Mouse (Mus musculus) CD4-positive helper T cell, adult 2 months (primary cell): Measurements from ENCODE around the gene Immp1l.

Source experiments
- DNase-seq: peaks from one replicate; pipeline ENCODE4 v3.0.0-alpha.2; 2012; ENCODE audit warnings: low read depth, missing footprints, low spot score

Gene Immp1l

GRCm38 (mm10) chr2:105903896-105904756 is at the start of gene Immp1l, which contains the start of gene Elp4:
TSS of gene Immp1l (plus strand) at chr2:105904638.
TSS of gene Elp4 (minus strand) at chr2:105904564.
- peak; percentile 96 for DNase-seq

GRCm38 (mm10) chr2:105854740-105855139 is 49.7 kb upstream of the Immp1l start:
- DNase-seq: no peak

DNA sequence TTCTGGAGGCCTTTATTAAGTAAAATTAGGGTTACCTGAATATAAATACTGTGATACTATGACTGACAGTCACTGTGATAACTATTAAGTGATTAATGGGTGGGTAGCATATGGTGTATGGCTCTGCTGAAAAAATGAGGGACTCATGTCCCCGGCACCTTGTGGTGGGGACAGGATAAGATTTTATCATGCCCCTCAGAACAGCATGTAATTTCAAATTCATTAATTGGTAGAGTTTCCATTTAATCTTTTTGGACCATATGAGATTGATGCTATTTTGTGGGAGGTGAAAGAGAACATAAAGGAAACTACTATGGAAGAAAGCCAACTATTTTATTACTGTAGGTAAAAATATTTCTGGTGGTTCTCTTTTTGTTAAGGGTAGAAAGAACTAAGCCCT is 31.0 kb upstream of the Immp1l start:
- DNase-seq: no peak

DNA sequence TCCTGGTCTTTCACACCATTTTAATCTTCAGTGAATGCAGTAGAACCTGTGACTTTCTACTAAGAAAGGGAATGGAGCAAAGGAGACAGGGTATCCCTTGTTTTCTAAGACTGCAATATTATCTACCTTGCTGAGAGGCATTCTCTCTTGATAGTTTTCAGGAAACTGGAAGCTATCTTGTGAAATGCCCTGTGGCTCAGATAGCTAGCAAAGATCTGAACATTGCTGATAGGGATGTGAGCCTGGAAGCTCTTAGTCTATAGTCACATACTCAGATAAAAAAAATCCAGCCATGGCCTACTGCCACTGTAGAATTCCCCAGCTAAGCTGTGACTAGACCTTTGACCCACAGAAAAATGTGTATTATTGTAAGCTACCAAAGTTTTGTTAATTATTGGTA is 13.6 kb upstream of the Immp1l start:
- DNase-seq: no peak

- DNase-seq: no peak
Measured at GRCm38 (mm10) chr2:105904757-105905146, 314 bp downstream of the Immp1l start.

GRCm38 (mm10) chr2:105908351-105908750 is 3.9 kb downstream of the Immp1l start:
- DNase-seq: peak; percentile 50

GRCm38 (mm10) chr2:105910611-105911010 is 6.2 kb downstream of the Immp1l start:
- DNase-seq: no peak

DNA sequence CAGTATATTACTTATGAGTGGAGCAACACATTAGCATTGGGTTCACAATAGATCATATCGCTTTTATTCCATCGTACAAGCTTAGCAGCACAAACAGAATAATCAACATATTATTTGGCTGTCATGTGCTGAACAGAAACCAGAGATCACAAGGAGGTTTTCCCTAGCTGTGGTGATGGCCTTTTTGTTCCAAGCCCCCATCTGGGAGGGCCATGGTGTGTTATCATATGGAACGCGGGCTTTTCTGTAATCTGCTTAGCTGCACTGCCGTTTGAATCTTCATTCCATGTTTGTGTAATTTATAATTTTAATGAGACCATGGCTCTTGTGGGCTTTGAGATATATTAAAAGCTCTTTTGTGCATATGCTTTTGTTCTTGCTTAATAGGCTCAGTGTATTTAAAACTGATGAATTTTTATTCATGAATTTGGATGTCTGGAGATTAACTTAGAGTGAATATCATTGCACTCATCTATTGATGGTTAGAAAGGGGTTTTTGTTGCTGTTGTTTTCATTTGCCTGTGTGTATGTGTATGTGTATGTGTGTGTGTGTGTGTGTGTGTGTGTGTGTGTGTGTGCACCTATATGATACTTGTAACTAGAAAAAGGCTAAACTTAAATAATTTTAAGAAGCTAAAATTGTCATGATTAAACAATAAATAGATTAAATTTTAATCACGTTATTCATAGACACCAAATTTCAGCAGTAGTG is 9.4 kb downstream of the Immp1l start:
- no peak for DNase-seq

DNA sequence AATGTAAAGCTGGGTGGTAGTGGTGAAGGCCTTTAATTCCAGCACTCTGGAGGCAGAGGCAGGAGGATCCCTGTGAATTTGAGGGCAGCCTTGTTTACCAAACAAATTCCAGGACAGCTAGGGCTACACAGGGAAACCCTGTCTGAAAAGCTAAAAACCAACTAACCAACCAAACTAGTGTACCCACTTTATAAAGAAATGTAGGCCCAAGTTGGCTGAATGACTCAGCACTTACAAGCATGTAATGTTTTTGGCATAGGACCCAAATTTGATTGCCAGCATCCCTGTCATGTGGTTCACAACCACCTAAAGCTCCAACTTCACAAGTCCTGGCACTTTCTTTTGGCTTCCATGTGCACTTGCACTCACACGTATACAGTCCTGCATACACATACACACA is 12.2 kb downstream of the Immp1l start:
- DNase-seq: no peak

DNA sequence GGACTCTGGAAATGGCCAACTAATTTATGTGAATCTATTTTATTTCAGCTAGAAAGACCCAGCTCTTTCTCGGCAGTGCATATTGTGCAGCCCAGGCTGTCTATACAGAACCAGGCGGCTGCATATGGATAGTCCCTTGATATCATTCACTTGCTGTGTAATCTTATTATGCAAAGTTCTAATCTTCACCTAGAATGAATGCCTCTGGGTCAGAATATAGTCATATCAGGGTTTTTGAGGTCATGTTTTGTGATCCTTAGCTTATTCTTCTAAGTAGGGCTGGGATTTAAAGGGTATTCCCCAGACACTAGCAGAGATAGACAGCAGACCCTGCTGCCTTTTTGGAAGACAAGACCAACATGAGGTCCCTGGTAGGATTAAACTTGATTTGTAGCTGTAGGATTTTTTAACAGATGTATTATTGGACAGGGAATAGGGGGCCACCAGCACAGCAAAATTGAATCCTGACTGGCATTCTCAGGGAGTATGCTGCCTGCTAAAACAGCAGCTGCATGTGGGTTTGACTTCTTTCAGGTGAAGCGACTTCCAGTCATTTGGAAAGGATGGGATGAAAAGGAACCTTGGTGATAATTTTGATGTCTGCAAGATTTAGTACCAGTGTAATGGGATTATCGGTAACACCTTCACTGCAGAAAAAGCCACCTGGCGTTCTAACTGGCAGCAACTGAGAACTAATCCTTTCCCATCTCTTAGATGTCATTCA is 13.3 kb downstream of the Immp1l start:
- no peak for DNase-seq

- DNase-seq: no peak
Measured at GRCm38 (mm10) chr2:105950131-105950530, 45.7 kb downstream of the Immp1l start.

GRCm38 (mm10) chr2:105951350-105951940 is 47.0 kb downstream of the Immp1l start:
- DNase-seq: no peak

DNA sequence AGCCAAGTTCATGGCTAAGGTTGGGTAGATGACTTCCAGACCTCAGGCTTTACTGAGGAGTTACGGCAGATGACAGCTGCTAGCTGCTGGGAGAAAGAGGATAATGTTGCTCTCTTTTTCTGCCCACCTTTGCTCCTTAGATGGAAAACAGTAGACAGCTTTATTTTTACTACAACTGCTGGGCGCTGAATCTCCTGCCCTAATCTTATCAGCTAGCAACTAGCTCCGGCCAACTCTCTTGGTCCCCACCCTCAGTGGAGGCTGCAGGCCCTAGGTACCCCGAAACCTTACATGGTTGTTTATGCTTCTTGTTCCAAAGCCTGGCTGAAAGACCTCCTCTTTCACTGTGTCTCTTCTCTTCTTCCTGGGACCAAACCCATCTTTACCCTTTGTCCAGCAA is 49.4 kb downstream of the Immp1l start:
- DNase-seq: no peak

GRCm38 (mm10) chr2:105963447-105963846 is 59.0 kb downstream of the Immp1l start:
- no peak for DNase-seq

DNA sequence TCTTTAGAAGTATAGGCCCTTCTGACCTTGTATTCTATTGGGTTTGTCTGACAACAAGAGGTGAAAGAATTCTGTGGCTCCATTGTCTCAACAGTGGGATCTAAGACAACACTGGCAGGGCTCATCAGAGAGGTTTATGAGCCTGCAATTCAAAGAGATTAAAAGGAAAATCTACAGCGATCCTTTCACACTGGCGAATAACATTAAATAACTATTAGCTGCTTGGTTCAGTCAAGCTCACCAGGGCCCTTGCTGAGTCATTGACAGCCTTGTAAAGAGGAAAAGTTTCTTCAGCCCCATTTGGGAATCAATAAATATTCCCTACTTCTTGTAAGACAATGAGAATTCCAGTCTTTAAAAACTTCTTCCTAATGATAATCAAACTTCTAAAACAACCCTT is 69.5 kb downstream of the Immp1l start:
- DNase-seq: no peak

DNA sequence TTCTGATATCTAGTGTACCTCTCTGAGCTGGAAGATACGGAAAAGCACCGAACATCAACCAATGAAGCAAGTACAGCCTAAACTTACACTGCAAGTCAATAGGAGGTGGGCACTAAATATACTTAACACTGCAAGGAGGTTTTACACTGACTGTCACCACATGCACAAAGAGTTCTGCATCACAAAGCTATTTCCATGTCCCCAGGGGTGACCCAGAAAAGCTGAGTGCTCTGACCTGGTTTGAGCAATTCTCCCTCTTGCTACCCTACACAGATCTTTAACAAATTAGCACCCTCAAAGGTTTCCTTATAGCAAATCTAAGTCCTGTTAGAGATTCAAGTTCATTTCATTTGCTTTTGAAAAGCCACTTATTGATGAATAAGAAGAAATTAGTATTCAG is 73.6 kb downstream of the Immp1l start:
- no peak for DNase-seq

DNA sequence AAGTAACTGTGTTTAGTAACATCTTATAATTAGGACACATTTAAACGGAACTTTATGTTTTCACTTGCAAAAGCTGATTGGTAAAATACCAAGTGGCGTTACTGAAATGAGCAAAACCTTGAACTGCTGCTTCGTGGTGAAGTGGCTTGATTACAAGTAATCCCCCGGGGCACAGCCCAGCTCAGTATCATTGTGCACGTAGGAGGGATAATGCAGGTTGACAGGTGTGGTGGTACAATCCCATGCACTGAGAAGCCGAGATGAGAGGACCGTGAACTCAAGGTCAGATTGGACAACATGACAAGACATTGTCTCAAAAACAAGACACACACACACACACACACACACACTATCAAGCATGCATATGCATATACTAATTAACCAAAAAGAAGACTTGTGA is 80.8 kb downstream of the Immp1l start:
- no peak for DNase-seq

DNA sequence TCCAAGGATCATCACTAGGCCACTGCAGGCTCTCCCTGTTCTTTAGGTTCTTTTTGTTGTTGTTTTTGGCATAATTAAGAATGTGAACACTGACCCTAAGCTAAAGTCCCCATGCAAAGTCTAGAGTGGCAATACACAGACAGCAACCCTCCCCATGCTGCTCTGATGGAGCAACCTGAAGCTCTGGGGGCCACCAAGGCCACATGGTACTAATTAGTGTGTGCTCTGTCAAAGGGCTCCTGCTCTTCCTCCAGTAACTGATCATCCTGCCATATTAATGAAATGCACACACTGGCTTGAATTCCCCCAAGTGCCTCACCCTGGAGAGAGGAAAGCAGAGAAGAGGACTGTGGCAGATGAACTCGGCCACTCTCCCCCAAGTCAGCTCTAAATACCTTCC is 82.7 kb downstream of the Immp1l start:
- DNase-seq: no peak

- DNase-seq: no peak
Measured at GRCm38 (mm10) chr2:105987999-105988398, 83.6 kb downstream of the Immp1l start.

DNA sequence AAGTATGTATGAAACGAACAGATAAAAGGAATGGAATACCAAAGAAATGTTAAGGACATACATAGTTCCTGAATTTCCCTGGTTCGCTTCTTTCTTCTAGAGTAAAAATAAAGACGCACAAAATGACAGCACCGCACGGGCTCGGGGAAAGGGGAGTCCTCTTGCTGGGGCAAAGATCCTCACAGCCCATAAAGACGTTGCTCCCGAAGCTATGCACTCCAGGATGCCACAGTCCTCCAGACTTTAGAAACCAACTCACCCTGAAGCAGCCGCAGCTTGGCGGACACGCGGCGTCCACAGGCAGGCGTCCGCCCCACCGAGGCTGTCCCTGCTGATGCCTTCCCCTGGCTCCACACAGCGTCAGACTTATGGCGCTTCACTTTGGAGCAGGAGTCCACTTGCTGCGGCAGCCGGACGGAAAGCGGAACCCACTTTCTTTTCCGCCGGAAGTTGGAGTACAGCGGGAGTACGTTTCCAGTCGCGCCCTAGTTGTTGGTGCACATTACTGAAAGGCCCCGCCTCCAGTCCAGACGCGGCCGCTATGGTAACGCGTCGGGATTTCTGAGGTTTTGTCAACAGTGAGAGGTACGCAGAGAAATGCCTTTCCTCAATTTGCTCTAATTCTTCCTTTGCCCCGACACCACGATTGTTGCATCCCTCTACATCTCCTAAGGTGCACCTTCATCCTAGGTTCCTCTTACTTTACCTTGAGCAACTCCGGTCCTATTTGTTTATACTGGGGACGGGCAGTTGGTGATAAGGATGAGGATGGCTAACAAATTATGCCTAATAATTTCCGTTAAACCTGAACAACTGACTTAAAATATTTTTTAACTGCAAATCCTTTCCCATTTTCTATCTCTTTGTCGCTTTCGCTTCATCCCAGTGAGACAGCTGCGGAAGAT is 98.6 kb downstream of the Immp1l start, which contains the start of gene Dnajc24:
Dnajc24 (minus strand) TSS at position 715 of the 905 bp plus-strand sequence.
- DNase-seq: peak; percentile 92

DNA sequence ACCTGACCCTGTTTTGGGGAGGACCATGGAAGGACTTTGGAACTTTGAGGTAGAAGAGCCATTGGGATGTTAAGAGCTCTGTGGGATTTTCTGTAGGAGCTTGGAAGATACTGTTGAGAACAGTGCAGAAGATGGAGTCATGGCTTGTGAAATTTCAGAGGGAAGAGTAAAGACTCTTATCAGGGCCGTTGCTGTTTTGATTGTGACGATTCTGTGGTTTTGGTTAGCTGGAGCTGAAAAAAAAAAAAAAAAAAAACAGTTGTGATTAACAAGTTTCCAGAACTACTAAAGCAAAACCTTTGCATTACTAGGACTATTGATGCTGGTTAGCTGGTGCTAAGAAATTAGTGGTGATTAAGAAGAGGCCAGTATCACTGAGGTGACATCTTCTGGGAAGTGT is 104.0 kb downstream of the Immp1l start:
- DNase-seq: no peak
